Mouse (Mus musculus) ES-CJ7 (cell line): Measurements from ENCODE around the gene Pth1r.
A peak's percentile ranks its signal among the peaks of the same experiment; 100 is the strongest.

Source experiments
- DNase-seq: peaks from one replicate; pipeline ENCODE4 v3.0.0; 2011; ENCODE audit warnings: low read depth, low spot score

Pth1r gene

DNA sequence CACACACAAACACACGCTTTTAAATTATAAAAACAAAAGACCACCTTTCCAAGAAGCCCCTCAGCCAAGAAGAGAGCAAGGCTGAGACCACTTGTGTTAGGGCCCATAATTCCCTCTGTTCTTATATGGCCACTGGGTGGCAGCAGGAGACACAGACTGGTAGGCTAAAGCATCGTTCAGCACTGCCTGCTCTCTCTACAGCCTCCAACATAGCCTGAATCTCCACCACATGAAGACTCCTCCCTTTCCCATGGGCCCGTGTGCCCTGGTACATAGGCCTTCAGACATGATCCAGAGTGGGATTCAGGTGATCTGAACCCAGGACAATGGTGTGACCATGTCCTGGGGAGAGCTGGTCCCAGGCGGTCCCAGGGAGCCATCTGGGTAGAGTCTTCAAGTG lies 30.2 kb downstream of the Pth1r start:
- DNase-seq, result peak; percentile 66

DNA sequence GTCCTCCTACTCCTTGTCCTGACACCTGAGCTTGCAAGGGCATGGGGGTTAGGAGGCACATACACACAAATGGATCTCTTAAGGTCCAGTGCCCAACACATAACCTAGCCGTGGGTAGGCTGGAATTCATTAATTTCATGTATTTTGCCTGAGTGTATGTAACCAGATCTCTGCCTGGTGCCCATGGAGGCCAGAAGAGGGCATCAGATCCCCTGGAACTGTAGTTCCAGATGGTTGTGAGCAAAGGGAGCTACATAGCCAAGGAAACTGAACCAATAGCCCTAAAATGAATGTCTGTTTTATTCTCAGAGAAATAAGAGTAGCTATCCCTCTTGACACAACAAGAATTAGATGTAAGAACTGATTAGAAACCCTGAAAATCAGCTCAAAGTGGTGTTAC lies 31.5 kb downstream of the Pth1r start:
- no peak for DNase-seq

- DNase-seq, result no peak
Measured at GRCm38 (mm10) chr9:110713389-110713788, 33.6 kb downstream of the Pth1r start.

DNA sequence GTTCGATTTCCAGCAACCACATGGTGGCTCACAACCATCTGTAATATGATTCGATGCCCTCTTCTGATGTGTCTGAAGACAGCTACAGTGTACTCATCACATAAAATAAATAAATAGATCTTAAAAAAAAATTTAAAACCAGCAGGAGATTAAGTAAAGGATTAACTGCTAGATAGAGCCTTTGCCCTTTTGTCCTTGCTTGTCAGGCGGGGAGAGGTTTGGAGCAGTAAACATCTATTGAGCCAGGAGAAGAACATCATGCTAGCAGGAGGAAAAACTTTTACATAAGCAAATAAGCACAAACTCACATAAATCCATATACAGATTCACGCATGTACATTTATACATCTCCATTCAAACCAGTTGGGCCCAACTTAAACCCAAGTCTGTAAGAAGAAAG lies 34.4 kb downstream of the Pth1r start:
- no peak for DNase-seq

DNA sequence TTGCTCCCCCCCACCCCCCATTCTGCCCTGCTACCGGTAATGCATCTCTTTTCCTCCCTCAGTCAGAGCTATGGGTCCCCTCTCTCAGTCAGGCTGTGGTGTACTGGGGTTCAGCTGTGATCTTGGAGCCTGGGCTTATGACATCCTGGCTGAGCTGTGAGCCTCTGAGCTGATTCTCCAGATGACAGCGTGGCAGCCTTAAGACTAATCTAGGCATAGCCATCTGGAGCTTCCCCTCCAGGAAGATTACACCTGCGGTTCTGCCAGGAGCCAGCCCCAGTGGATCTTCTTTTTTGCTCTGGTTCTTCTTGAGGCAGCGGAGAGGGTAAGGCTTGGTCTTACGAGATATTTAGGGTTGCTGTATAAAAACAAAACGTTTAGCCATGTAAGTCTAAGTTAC lies 34.9 kb downstream of the Pth1r start:
- DNase-seq, result no peak

DNA sequence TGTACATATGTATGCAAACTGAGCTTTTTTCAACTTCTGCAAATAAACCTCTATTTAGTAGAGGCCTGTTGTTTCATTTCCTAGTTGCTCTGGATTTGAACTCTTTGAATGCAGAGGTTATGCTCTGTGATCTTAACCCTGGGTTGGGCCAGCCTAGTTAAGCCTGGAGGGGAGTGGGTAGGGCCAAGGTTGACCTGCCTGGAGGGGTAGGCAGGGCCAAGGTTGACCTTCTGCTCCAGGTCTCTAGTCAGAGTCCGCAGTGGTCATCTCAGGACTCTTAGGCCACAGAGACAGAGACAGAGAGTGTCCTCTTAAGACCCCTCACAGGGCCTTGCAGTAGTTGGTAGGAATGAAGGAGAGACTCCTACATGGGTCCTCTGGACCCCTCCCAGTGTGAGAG lies 35.4 kb downstream of the Pth1r start:
- DNase-seq, result no peak

GRCm38 (mm10) chr9:110709640-110710258 lies 37.2 kb downstream of the Pth1r start:
- DNase-seq, result peak; percentile 78

DNA sequence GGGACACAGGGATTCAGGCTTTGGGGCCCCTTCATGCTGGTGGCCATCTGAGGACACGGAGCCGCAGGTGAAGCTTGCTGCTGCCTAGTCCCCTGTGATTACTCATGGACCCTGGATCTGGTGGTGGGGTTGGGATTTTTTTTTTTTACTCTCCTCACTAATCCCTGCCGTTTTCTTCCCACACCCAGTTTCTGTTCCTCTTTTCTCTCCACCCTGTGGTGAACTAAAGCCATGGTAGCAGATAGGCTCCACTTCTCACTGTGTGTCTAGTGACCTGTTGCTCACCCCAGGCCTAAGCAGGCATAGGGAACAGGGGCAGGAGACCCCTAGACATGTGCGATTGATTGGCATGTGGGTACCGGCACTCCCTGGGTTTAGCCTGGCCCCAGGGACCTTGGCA lies 40.2 kb downstream of the Pth1r start:
- no peak for DNase-seq

DNA sequence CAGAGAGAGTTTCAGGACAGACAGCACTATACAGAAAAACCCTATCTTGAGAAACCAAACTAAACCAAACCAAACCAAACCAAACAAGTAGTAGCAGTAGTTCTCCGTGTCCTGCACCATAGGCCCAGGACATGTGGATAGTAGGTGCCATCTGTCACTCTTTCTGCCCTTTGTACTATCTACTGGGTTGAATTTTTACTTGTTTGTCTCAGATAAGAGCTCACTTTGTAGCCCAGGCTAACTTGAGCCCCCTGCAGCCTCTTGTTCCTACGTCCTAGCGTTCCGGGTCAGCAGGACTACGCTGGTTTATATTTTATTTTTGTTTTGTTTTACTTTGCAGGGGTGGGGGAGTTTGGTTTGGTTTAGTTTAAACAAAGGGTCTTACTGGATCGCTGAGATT lies 43.0 kb downstream of the Pth1r start:
- no peak for DNase-seq

DNA sequence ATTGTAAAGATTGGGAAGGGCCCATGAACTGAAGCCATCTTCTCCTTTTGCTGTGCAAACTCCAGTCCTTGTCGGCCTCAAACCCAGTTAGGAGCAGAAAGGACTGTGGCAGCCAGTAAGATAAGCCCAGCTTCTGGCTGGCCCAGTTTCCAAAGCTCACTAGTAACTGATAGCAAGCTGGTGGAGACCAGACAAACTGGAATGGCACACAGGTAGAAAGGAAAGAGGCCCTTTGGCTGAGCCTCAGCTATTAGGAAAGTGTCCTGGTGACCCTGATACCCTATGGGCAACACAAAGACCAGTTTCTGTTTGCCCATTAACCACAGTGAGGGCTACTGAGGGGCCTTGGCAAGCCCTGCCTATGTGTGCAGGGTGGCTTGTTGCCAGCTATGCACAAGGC lies 44.1 kb downstream of the Pth1r start:
- no peak for DNase-seq

DNA sequence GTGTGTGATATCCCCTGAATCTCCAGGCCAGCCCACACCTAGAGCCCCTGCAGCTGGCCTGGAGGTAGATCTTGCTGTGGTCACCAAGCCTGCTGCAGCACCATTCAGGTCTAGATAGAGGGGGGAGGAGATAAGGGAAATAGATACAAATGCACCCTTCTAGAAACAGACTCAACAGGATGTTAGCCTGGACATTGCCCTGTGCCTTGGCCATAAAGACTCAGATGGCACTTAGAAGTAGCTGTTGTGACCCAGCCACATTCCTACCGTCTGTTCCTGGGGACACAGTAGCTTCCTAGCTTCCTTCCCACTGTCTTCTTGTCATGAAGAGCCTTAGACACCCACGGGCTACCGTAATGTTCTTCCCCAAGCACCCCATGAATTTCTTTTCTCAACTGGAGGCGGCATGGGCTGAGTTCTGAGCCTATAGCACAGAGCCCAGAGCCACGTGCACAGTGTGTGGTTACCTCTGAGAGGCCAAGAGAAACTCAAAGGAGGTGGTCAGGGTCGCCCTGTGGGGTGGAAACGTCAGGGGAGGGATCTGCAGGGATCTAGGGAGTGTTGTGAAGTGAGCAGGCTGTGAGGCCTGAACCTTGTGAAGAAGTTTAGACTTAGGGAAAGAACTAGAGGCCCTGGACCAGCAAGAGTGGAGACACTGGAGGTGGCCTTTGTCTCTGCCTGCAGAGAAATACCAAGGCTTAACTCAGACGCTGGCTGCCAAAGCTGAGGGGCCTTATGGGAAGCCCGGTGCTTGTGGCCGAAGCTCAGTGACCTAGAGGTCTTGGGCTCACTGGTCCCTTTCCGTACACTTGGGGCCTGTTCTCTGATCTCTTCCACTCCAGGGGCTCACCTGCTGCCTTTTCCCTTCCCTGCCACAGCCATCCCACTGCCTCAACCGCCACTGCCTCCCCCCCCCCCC lies 45.6 kb downstream of the Pth1r start:
- no peak for DNase-seq

GRCm38 (mm10) chr9:110699574-110699973 lies 47.4 kb downstream of the Pth1r start:
- DNase-seq, result no peak

- DNase-seq, result peak; percentile 41
Measured at GRCm38 (mm10) chr9:110697465-110697864, 49.5 kb downstream of the Pth1r start.

DNA sequence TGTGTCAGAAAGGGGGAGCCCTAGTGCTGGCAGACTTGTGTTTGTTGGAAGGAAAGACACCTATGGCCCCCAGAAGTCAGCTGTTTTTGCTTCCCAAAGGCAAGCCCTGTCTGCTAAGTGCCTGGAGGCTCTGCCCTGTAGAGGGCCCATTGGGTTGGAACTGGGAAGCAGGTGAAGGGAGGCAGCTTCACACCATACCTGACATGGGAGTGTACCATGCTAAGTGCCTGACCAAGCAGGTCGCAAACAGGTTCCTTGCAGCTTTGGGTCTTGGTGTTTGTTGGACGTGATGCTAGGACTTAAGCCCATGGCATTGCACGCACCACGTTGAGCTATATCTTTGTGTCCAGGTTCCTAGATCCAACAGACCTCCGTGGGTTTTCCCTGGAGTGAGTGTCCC lies 50.5 kb downstream of the Pth1r start:
- no peak for DNase-seq

DNA sequence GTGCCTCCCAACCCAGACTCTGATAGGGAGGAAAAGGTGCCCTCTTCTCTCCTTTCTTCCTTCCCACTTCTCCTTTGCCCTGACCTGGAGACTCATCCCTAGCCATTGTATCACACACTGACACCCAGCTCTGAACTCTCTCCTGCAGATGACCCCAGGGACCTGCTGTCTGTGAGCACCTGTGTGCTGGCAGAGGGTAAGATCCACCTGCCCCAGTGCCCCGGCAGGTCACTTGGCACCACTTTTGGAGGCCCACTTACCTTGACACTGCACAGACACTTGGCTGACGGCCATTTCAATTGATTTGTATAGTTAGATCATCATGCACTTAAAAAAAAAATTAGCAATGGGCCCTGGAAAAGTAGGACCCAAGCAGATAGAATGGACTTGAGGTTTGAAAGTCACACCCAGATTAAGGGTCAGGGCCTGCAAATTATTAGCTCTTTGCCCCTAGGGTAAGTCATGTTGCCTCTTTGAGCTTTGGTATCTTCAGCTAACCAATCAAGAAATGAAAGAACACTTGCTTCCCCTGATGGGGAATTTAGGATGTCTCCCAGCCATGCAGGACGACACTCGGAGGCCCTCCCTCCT lies 51.7 kb downstream of the Pth1r start:
- no peak for DNase-seq

- no peak for DNase-seq
Measured at GRCm38 (mm10) chr9:110689261-110689779, 57.6 kb downstream of the Pth1r start.

DNA sequence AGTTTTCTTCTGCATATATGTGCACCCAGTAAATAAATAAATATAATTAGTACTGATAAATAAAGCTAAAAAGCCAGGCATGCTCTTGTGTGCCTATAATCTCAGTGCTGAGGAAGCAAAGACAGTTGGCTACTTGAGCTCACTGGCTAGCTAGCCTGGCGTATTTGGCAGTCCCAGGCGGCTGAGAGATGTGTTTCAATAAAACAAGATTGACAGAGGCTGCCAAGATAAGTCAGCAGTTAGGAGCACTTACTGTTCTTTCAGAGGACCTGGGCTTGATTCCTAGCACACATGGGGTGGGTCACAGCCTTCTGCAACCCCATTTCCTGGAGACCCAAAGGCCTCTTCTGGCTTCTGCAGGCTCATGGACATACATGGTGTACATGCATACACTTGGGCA lies 59.1 kb downstream of the Pth1r start:
- DNase-seq, result no peak

DNA sequence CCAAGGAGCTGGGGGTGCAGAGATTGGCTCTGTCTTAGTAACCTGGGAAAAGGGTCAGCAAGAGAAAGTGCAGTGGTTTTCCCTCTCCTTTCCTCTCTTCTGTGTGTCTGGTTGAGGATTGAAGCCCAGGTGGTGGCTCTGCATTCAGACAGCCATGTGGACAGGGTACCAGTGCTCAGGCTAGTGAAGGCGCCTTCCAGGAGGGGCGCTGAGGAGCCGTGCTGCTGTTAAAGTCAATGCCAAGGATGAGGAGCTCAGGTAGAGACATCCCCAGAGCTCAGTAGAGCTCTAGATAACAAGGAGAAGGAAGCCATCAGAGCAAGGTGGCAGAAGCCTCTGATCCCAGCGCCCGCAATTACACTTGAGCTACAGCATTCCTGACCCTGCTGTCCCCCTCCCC lies 59.9 kb downstream of the Pth1r start:
- peak; percentile 21 for DNase-seq

GRCm38 (mm10) chr9:110686472-110686871 lies 60.5 kb downstream of the Pth1r start:
- DNase-seq, result no peak

- no peak for DNase-seq
Measured at GRCm38 (mm10) chr9:110685591-110685990, 61.4 kb downstream of the Pth1r start.

GRCm38 (mm10) chr9:110685187-110685586 lies 61.8 kb downstream of the Pth1r start:
- no peak for DNase-seq

DNA sequence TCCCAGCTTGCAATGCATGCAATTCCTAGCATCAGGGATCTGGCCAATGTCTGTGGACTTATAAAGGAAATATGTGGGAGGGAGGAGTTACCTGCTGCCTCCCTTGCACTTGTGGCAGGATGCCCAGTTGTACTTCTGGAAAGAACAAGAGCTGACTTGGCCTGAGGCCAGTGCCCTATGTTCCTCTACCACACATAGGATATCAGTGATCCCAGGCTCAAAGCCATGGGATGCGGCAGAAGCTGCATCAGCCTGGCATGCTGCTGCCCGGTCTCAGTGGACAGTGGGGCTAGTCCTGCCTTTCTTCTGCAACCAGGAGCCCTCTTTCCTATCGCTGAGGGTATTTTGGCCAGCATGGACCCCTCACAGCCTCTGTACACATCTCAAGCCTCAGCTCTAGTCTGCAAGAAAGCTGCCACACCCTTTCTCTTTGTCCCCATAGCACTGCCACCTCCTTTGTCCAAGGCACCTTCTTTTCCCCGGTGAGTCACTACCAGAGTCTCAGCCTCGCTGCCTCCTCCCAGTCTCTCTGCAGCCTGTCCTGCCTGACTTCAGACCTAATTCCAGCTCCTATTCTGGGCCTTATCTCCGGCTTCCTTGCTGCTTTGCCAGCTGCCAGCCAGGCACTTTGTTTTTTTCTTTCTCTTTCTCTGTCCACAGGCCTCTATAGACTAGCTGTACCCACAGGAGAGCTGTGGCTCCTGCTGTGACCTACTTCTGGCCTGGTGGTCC lies 62.7 kb downstream of the Pth1r start:
- no peak for DNase-seq
